Mouse (Mus musculus): ENCODE measurements around the gene 2700049A03Rik. TPM values are rescaled to one million over a fixed set of nuclear protein-coding genes. Genes with fewer than 3 reads are reported as not detected.
A peak's percentile ranks its signal among the peaks of the same experiment; 100 is the strongest.
"Not testable (repeated sequence)": the region's sequence is repeated elsewhere in the genome, so short reads cannot be mapped to it uniquely, and the experiment has no call there.

2700049A03Rik gene
- 21.2 and 22.5 TPM in 2 replicates for total RNA-seq (2017)

DNA sequence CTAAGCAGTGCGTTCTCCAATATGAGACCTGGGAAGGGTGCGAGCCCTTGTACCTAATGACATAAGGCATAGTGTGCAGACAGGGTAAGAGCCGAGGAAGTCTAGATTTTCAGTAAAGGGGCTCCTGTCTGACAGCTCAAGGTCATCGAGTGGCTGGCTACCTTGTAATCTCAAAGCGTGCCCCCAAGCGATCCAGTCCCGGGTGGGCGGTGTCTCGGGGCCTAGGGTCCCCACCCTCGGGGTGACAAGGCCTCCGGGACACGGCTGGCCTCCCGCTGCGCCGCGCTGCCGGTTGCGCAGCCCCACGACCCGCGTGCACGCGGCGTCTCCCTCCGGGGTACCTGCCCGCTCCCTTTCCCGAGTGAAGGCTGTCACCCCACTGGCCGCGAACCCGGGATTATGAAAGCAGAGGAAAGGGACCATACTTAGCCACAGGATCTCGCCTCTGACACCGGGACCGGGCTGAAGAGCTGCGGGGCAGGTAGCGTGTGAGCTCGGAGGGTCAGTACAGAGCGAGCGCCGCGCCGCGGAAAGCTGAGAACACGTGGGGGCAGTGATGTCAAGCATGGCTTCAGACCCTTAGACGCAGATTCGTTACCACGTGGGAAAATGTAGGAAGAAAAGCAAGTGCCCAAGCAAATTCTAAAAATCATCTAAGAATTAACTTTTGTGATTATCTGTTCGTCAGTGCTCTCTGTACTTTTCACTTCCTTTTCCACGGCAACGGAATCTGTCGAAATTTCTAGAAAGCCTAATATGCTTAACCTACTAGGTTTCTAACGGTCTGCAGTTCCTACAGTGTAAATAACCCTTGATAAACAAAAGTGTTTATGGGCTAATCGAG, at the start of gene 2700049A03Rik, which contains the start of gene Timm9:
Gene 2700049A03Rik (plus strand): TSS at position 719 of the 844 bp plus-strand sequence.
Gene Timm9 (minus strand): TSS at position 555 of the 844 bp plus-strand sequence.
- peak; percentile 80 to 85 for ATAC-seq (replicated peaks in 1 of 2; ENCODE audit: insufficient read depth in 1 of 2, low FRiP score in 2 of 2, low TSS enrichment in 1 of 2, low read depth in 1 of 2, poor library complexity in 2 of 2, severe bottlenecking in 2 of 2)

- not testable (repeated sequence) for ATAC-seq (replicated peaks in 1 of 2; ENCODE audit: insufficient read depth in 1 of 2, low FRiP score in 2 of 2, low TSS enrichment in 1 of 2, low read depth in 1 of 2, poor library complexity in 2 of 2, severe bottlenecking in 2 of 2)
These were observed 32.4 kb upstream of the 2700049A03Rik start for GRCm38 (mm10) chr12:71104275-71104674.

DNA sequence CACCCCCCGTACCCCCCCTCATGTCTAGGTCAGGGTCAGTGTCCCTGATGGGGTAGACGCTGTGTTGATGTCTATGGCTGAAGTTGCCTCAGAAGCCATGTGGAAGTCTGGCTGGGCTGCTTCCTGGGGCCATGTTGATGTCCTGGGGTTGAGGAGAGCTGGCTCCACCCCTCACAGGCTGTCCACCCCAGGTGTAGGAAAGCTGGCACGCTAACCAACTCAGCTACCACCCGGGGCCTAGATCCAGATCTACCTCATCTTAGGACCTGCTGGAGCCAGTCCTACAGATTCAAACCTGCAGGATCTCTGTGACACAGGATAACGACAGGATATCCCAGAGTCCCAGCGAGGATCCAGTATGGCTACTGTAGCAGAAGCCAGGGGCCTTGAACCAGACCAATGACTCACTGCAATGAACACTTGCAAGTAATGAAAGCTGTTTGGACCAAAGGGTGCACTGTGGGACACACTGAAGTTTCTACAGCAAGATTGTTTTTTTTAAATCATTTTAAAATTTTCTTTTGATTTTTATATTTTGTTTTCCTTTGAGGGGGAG, 29.4 kb upstream of the 2700049A03Rik start:
- no peak for ATAC-seq (replicated peaks in 1 of 2; ENCODE audit: insufficient read depth in 1 of 2, low FRiP score in 2 of 2, low TSS enrichment in 1 of 2, low read depth in 1 of 2, poor library complexity in 2 of 2, severe bottlenecking in 2 of 2)

GRCm38 (mm10) chr12:71111331-71111730, 25.3 kb upstream of the 2700049A03Rik start, which contains the start of gene Tomm20l:
Gene Tomm20l (plus strand): TSS chr12:71111428.
- peak; percentile 22 to 54; a peak in 2 of 4 replicates for ATAC-seq (replicated peaks in 1 of 2; ENCODE audit: insufficient read depth in 1 of 2, low FRiP score in 2 of 2, low TSS enrichment in 1 of 2, low read depth in 1 of 2, poor library complexity in 2 of 2, severe bottlenecking in 2 of 2)

- no peak for ATAC-seq (replicated peaks in 1 of 2; ENCODE audit: insufficient read depth in 1 of 2, low FRiP score in 2 of 2, low TSS enrichment in 1 of 2, low read depth in 1 of 2, poor library complexity in 2 of 2, severe bottlenecking in 2 of 2)
These were observed 23.6 kb upstream of the 2700049A03Rik start for GRCm38 (mm10) chr12:71113074-71113473.

DNA sequence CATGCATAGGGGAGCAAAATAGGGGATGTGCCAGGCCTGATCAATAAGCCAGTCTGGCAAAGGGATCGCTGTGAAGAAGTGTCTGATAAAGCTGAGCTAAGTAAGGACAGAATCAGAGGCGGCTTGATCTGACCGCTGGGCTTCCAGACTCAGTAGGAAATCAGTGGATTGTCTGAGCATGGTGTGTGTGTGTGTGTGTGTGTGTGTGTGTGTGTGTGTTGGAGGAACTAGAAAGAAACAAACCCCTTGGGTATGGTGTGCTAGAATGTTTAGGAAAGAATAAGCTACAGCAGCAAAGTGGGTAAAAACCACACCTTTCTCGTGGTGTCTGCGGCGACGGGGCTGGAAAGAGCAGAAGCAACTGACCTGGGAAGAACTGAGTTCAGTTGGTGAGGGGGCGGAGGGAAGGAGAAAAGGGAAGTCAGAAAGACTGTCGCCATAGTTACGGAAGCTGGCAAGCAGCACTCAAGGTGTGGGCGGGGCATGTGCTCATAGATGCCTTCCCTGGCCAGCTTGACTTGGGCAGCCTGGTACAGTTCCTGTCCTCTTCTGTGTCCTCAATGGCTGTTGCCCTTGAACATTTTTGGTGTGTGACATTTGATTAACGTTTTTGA, 22.9 kb upstream of the 2700049A03Rik start:
- peak; percentile 96 to 99 for ATAC-seq (replicated peaks in 1 of 2; ENCODE audit: insufficient read depth in 1 of 2, low FRiP score in 2 of 2, low TSS enrichment in 1 of 2, low read depth in 1 of 2, poor library complexity in 2 of 2, severe bottlenecking in 2 of 2)

DNA sequence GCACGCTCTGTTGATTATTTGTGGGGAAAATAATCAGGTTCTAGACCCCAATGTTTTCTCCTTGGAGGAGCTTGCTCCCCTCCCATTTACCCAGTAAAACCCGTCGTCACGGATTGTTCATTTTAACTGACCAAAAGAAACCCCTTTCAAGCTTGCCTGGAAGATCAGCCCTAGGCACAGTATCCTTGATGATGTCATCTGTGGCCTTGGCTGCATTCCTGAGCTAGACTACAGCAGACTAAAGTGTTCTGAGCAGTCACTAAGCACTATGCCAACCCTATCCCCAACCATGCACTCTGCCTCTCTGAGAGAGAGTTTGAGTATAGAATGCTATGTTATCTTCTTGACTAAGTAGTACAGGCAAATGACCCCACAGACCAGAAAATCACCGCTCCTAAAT, 20.2 kb upstream of the 2700049A03Rik start:
- no peak for ATAC-seq (replicated peaks in 1 of 2; ENCODE audit: insufficient read depth in 1 of 2, low FRiP score in 2 of 2, low TSS enrichment in 1 of 2, low read depth in 1 of 2, poor library complexity in 2 of 2, severe bottlenecking in 2 of 2)

DNA sequence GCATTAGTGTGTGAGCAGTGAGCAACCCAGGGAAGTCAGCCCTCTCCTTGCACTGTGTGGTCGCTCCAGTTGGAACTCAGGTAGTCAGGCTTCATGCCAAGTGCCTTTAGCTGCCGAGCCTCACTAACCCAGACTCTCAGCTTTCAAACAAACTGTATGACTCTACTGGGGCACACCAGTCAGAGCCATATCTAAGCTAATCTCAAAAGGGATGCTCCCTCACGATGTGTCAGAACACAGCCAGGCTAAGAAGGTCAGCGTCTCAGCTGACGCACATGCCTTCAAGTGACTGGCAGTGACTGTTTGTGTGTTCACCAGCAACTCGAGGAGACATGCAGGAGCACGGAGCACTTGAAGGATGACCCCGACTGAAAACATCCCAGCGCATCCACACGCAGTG, 13.9 kb upstream of the 2700049A03Rik start:
- no peak for ATAC-seq (replicated peaks in 1 of 2; ENCODE audit: insufficient read depth in 1 of 2, low FRiP score in 2 of 2, low TSS enrichment in 1 of 2, low read depth in 1 of 2, poor library complexity in 2 of 2, severe bottlenecking in 2 of 2)

- no peak for ATAC-seq (replicated peaks in 1 of 2; ENCODE audit: insufficient read depth in 1 of 2, low FRiP score in 2 of 2, low TSS enrichment in 1 of 2, low read depth in 1 of 2, poor library complexity in 2 of 2, severe bottlenecking in 2 of 2)
These were observed 13.4 kb upstream of the 2700049A03Rik start for GRCm38 (mm10) chr12:71123286-71123685.

- ATAC-seq (replicated peaks in 1 of 2; ENCODE audit: insufficient read depth in 1 of 2, low FRiP score in 2 of 2, low TSS enrichment in 1 of 2, low read depth in 1 of 2, poor library complexity in 2 of 2, severe bottlenecking in 2 of 2), result no peak
These were observed 1.1 kb upstream of the 2700049A03Rik start for GRCm38 (mm10) chr12:71135581-71135980.

GRCm38 (mm10) chr12:71136974-71137491, 385 bp downstream of the 2700049A03Rik start:
- peak; percentile 80 to 87 for ATAC-seq (replicated peaks in 1 of 2; ENCODE audit: insufficient read depth in 1 of 2, low FRiP score in 2 of 2, low TSS enrichment in 1 of 2, low read depth in 1 of 2, poor library complexity in 2 of 2, severe bottlenecking in 2 of 2)

GRCm38 (mm10) chr12:71137686-71138085, 1.0 kb downstream of the 2700049A03Rik start:
- ATAC-seq (replicated peaks in 1 of 2; ENCODE audit: insufficient read depth in 1 of 2, low FRiP score in 2 of 2, low TSS enrichment in 1 of 2, low read depth in 1 of 2, poor library complexity in 2 of 2, severe bottlenecking in 2 of 2), result no peak

- no peak for ATAC-seq (replicated peaks in 1 of 2; ENCODE audit: insufficient read depth in 1 of 2, low FRiP score in 2 of 2, low TSS enrichment in 1 of 2, low read depth in 1 of 2, poor library complexity in 2 of 2, severe bottlenecking in 2 of 2)
These were observed 2.7 kb downstream of the 2700049A03Rik start for GRCm38 (mm10) chr12:71139258-71139828.

- ATAC-seq (replicated peaks in 1 of 2; ENCODE audit: insufficient read depth in 1 of 2, low FRiP score in 2 of 2, low TSS enrichment in 1 of 2, low read depth in 1 of 2, poor library complexity in 2 of 2, severe bottlenecking in 2 of 2), result no peak
These were observed 4.5 kb downstream of the 2700049A03Rik start for GRCm38 (mm10) chr12:71141189-71141588.

DNA sequence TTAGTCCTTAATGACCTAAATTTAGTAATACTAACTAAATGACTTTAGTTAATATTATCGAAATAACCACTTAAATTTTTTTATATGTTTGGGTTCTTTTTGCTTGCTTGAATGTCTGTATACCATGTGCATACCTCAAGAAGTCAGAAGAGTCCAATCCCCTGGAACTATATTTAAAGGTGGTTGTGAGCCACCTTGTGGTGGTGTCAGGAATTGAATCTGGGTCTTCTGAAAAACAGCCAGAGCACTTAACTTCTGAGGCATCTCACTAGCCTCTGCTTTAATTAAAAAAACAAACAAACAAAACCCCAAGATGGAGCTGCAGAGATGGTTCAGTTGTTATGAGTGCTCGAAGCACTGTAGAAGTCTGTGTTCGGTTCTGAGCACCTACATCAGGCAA, 11.0 kb downstream of the 2700049A03Rik start:
- ATAC-seq (replicated peaks in 1 of 2; ENCODE audit: insufficient read depth in 1 of 2, low FRiP score in 2 of 2, low TSS enrichment in 1 of 2, low read depth in 1 of 2, poor library complexity in 2 of 2, severe bottlenecking in 2 of 2), result peak; percentile 53 to 56; a peak in 3 of 4 replicates

GRCm38 (mm10) chr12:71148801-71149200, 12.2 kb downstream of the 2700049A03Rik start:
- no peak for ATAC-seq (replicated peaks in 1 of 2; ENCODE audit: insufficient read depth in 1 of 2, low FRiP score in 2 of 2, low TSS enrichment in 1 of 2, low read depth in 1 of 2, poor library complexity in 2 of 2, severe bottlenecking in 2 of 2)

- ATAC-seq (replicated peaks in 1 of 2; ENCODE audit: insufficient read depth in 1 of 2, low FRiP score in 2 of 2, low TSS enrichment in 1 of 2, low read depth in 1 of 2, poor library complexity in 2 of 2, severe bottlenecking in 2 of 2), result no peak
These were observed 12.8 kb downstream of the 2700049A03Rik start for GRCm38 (mm10) chr12:71149456-71149855.
